Mouse (Mus musculus): ENCODE data around the gene Noct. TPM values are rescaled to one million over a fixed set of nuclear protein-coding genes. Genes with fewer than 3 reads are reported as not detected.

The Noct gene
- 10 to 100 TPM in 1 of 2 experiments, 1 to 10 TPM in 1; 9.9 to 13.1 TPM for polyA plus RNA-seq (2017; shearing (Covaris generic))

GRCm38 (mm10) chr3:51224363-51225225, at the start of gene Noct:
Gene Noct, plus strand, starts transcription at chr3:51224447.

Other genes starting within 250 kb of the Noct start
- gene Elf2, start 116.2 kb downstream of the Noct start, polyA plus RNA-seq (2017; shearing (Covaris generic)): 10 to 100 TPM; 83.7 to 87.5 TPM
- 1 to 10 TPM; 5.4 to 7.7 TPM for gene Mgarp, start 172.3 kb downstream of the Noct start, polyA plus RNA-seq (2017; shearing (Covaris generic))
- 100 to 1,000 TPM; 210 to 213 TPM for gene Ndufc1, start 184.5 kb downstream of the Noct start, polyA plus RNA-seq (2017; shearing (Covaris generic))
- gene Naa15, start 190.7 kb downstream of the Noct start, polyA plus RNA-seq (2017; shearing (Covaris generic)): 10 to 100 TPM; 77.6 to 84.3 TPM

Measured in activated CD4-positive, CD25-positive, alpha-beta regulatory T cell (primary cell).